Mouse (Mus musculus) 416B (cell line): ENCODE measurements around the gene B4galt5.

Source experiments
- DNase-seq: peaks from one replicate; pipeline ENCODE4 v3.0.0; 2011; ENCODE audit warnings: low read depth

Gene B4galt5

GRCm38 (mm10) chr2:167304651-167305381, 44.2 kb downstream of the B4galt5 start:
- no peak for DNase-seq

GRCm38 (mm10) chr2:167303806-167304205, 45.2 kb downstream of the B4galt5 start:
- DNase-seq, result no peak

DNA sequence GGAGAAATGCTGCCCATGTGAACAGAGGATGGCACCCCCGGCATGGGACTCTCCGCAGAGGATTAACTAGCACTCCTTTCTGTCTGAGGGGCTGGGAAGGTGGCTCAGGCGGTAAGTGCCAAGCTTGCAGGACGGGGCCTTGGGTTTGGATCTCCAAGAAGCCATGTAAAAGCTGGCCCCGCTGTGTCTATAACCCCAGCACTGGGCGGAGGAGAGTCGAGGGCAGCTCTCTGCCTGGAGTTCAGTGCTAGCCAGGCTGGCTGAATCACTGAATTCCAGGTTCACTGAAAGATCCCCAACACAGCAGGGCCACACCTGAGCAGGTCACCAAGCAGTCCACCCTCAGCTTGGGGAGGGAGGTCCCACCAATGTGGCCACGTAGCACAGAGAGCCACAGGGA, 45.8 kb downstream of the B4galt5 start:
- no peak for DNase-seq

- DNase-seq, result no peak
Observed at GRCm38 (mm10) chr2:167302641-167303040, 46.3 kb downstream of the B4galt5 start.

DNA sequence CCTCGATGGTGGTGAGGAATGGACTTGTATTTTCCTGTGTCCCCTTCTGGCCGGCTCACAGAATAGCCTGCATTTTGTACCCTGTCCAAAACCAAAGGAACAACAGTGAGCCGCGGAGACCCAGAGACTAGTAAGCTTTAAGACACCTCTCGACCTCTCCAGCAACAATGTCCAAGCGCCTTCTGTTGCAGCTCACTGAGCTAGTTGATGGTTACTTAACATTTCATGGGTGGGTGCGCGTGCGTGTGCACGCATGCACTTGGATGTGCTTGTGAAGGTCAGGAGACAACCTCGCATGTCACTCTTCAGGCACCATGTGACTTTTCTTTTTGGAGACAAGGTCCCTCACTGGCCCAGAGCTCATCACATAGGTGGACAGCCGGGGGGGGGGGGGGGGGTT, 47.0 kb downstream of the B4galt5 start:
- no peak for DNase-seq

DNA sequence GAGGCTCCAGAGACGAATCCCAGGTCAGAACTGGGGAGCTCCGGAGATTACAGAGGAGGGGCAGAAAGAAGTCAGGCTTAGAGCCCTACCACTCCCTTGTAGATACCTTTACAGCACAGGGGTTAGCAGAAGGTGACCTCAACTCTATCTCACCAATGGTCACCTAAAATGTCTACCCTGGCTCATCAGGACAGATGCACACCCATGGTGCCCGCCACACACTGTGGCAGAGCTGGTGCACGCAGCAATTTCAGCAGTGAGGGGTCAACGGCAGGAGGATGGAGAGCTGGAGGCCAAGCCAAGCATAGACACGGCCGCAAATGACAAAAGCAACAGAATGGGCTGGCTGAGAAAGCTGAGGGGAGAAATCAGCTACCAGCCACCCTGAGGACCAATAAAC, 47.4 kb downstream of the B4galt5 start:
- DNase-seq, result no peak

GRCm38 (mm10) chr2:167300943-167301497, 48.0 kb downstream of the B4galt5 start:
- no peak for DNase-seq

- no peak for DNase-seq
Observed at GRCm38 (mm10) chr2:167299861-167300667, 48.9 kb downstream of the B4galt5 start.

DNA sequence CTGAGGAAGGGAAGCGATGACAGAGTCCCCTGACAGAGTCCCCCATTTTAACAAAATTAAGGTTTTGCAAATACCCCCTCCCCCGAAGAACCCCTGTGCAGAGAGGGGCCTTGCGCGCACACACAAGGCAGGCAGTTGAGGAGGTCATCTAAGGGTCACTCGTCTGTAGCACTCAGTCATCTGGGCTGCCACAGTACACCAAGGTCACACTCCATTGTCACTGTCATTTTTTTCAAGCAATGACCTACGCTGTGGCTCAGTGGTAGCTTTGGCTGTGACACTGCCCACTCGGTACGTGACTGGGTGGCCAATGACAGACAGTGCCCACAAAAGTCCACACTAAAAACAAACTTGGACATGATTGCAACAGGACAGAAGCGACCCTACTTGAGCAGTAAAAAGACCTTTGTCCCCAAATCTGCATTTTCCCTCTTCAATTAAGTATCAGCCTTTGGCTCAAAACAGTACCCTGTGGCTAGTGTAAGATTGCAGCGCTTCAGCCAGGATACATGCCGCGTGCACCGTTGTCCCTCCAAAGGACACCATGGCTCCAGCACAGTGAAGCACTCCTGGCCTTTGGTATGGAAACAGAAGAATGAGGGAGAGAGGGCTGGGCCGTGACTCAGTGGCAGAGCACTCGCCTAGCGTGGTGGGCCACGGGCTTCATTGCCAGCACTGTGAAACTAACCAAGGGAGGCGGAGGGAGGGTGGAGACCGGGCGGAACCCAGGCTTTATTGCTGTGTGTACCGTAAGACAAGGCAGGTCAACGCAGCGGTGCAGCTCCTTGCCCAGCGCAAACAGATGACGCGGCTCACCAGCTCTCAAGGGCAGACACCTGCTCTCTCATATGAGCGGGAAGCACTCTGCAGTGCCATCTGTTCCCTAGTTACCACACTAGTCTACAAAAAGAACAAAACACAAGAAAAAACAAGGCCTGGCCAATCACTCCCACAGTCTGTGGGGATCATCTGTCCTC, 50.0 kb downstream of the B4galt5 start:
- no peak for DNase-seq

GRCm38 (mm10) chr2:167297985-167298384, 51.0 kb downstream of the B4galt5 start:
- DNase-seq, result no peak

DNA sequence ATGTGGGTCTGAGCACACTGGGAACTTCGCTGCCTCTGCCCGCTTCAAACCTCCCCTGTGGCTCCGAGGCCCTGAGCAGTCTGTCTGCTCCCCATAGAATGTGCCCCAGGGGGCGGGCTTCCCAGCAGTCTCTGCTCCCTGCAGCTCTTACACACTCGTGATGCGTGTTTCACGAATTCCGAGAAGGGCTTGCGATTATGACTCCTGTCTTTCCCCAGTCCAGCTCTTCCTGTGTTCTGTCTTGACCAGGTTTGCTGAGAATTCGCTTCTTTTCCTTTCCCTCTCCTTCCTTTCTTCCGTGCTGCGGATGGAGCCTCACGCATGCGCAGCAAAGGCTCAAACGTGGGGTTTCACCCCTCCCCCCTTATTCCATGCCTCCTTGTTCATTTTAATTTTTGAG, 54.1 kb downstream of the B4galt5 start:
- DNase-seq, result no peak

- DNase-seq, result no peak
Observed at GRCm38 (mm10) chr2:167294216-167294615, 54.8 kb downstream of the B4galt5 start.

DNA sequence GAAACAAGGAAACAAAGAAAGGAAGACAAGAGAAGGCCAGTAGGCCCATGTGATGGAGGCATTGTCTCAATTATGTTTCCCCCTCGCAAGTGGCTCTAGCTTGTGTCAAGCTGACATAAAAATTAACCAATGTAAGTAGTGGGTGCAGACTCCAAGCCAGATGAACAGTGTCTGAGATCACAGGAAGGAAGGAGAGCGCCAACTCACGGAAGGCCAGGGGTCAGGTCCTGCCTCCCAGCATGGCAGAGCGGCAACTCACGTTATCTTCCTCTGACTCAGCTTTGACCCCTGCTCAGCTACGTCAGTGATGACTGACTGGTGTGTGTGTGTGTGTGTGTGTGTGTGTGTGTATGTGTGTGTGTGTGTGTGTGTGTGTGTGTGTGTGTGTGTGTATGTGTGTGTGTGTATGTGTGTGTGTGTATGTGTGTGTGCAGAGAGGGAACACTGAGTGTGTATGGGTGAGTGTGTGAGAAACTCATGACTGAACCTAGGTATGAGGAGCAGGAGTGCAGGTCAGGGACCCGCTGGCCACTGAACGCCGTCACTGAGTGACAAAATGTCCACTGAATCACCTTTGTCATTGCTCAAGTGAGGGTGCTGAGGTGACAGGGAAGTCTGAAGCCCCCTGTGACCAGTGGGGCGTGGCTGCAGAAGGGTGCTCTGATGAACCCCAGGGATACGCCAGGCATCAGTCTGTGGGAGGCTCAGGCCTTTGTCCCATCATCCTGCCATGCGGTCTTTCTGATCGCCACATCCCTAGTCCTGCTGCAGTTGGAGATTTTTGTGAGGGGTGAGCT, 55.5 kb downstream of the B4galt5 start:
- DNase-seq, result peak; percentile 87

DNA sequence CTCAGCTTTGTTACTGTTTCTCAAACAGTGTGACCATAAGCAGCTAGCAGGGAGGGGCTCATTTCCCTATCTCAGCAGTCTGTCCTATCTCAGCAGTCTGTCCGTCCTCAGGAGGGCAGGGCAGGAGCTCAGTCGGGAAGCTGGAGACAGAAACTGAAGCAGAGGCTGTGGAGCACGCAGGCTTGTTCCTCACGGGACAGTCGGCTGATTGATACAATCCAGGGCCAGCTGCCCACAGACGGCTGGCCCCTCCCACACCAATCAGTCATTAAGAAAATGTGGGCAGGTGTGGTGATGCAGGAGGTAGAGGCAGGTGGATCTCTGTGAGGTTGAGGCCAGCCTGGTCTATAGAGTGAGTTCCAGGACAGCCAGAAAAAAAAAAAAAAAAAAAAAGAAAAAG, 56.1 kb downstream of the B4galt5 start:
- DNase-seq, result no peak

DNA sequence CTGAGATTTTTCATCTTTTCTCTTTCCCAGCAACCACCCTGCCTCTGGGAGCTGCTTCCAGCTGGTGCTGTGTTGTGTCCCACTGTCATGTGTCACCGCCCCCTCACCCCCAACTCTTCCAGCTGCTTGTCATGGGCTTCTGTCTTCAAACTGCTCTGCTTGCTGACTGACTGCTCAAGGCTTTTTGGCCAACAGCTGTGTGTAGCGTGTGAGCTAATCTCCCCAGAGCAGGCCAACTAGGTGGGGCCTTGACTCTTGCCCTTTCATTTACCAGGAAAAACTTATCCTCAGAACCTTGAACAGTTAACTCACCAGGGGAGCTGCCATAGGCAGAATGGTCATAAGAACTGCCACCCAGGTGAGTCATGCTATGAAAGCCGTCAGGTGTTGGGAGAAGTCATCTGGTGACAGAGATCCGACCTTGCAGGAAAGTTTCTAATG, 56.8 kb downstream of the B4galt5 start:
- DNase-seq, result no peak

- DNase-seq, result no peak
Observed at GRCm38 (mm10) chr2:167291656-167292055, 57.3 kb downstream of the B4galt5 start.

DNA sequence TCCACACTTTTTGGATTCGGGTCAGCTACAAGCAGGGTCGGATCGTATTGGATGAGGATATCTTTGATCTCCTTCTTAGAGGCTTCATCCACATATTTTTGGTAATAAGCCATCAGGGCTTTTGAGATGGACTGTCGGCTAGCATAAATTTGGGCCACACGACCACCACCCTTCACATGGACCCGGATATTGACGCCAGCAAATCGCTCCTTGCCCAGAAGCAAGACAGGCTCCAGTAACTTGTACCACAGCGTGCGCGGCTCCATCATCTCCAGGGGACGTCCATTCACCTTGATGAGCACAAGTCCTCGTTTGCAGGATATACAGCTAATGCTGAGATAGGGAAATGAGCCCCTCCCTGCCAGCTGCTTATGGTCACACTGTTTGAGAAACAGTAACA, 67.5 kb downstream of the B4galt5 start:
- DNase-seq, result no peak

- no peak for DNase-seq
Observed at GRCm38 (mm10) chr2:167280986-167281310, 68.0 kb downstream of the B4galt5 start.

- DNase-seq, result peak; percentile 73
Observed at GRCm38 (mm10) chr2:167280090-167280985, 68.6 kb downstream of the B4galt5 start.
